Comparison of ENCODE assay signal across 8 mouse cellular contexts in the genomic region with DNA sequence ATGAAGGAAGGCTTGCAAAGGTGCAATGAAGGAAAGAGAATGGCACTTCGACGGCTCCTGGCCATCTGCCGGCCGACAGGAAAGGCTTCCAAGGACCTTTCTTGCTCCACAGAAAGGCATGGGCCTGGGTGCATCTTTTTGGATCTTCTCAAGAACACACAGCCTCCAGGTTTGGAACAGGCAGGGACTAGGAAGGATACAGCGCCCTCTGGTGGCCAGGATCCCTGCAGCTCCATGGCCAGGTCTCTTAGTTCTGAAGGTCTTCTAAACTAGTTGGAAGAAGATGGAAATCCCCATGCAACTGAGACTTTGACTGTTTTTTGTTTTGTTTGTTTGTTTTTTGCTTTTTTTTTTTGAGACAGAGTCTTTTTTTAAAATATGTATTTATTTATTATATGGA. TPM values are rescaled to one million over a fixed set of nuclear protein-coding genes. Genes with fewer than 3 reads are reported as not detected.
DNase-seq lines count a peak whose midpoint lies in the region; ATAC-seq and TF ChIP-seq lines count a peak whose summit lies in the region.

No protein-coding gene starts in this region.

- 3% methylated on average over 5 of the region's 5 CpGs for WGBS in midbrain, embryonic 10.5 days
- 4% methylated on average over 5 of the region's 5 CpGs for WGBS in midbrain, embryonic 16.5 days
- WGBS in kidney, postnatal 0 days: 7% methylated on average over 5 of the region's 5 CpGs
- WGBS in liver, embryonic 13.5 days (ENCODE audit: insufficient replicate concordance): 3% methylated on average over 5 of the region's 5 CpGs

- peaks cover 21% of the 10 kb centered on the region for H3K4me1 ChIP-seq in midbrain, embryonic 10.5 days
- H3K4me1 ChIP-seq in midbrain, embryonic 16.5 days (ENCODE audit: control insufficient read depth, insufficient read depth, low read length): peaks cover 9% of the 10 kb centered on the region
- peaks cover 5% of the 10 kb centered on the region for H3K4me1 ChIP-seq in kidney, postnatal 0 days (replicated peaks; ENCODE audit: insufficient read depth, low read length)
- peaks cover 20% of the 10 kb centered on the region for H3K4me1 ChIP-seq in liver, embryonic 13.5 days (replicated peaks)

- H3K27ac ChIP-seq in midbrain, embryonic 10.5 days (replicated peaks): no peak overlapping the region
- H3K27ac ChIP-seq in midbrain, embryonic 16.5 days (ENCODE audit: low read length): no peak overlapping the region
- no peak overlapping the region for H3K27ac ChIP-seq in kidney, postnatal 0 days
- H3K27ac ChIP-seq in liver, embryonic 13.5 days: no peak overlapping the region

- H3K4me3 ChIP-seq in midbrain, embryonic 10.5 days: no peak overlapping the region
- H3K4me3 ChIP-seq in midbrain, embryonic 16.5 days (ENCODE audit: low read depth, low read length): no peak overlapping the region
- no peak overlapping the region for H3K4me3 ChIP-seq in kidney, postnatal 0 days (replicated peaks; ENCODE audit: low read depth, low read length)
- no peak overlapping the region for H3K4me3 ChIP-seq in liver, embryonic 13.5 days (replicated peaks)

- H3K9ac ChIP-seq in midbrain, embryonic 16.5 days (ENCODE audit: low read depth, low read length): no peak overlapping the region
- no peak overlapping the region for H3K9ac ChIP-seq in kidney, postnatal 0 days (ENCODE audit: low read depth, low read length)
- H3K9ac ChIP-seq in liver, embryonic 13.5 days: no peak overlapping the region

- peak; percentile 95 for TF ChIP-seq CTCF in kidney, postnatal 0 days (IDR thresholded peaks at IDR 0.05; ENCODE audit: low read depth)

- ATAC-seq in midbrain, embryonic 16.5 days: no peak
- ATAC-seq in kidney, postnatal 0 days (replicated peaks; ENCODE audit: low FRiP score, low read depth): no peak
- ATAC-seq in liver, embryonic 13.5 days (ENCODE audit: low read depth): no peak

- H3K4me2 ChIP-seq in midbrain, embryonic 16.5 days (ENCODE audit: low read length): no peak overlapping the region
- H3K4me2 ChIP-seq in kidney, postnatal 0 days (ENCODE audit: low read length): no peak overlapping the region
- H3K4me2 ChIP-seq in liver, embryonic 13.5 days: no peak overlapping the region

- H3K9me3 ChIP-seq in midbrain, embryonic 10.5 days (replicated peaks): no peaks in the 10 kb centered on the region
- H3K9me3 ChIP-seq in midbrain, embryonic 16.5 days (replicated peaks; ENCODE audit: control insufficient read depth, low read length, poor library complexity, severe bottlenecking): no peaks in the 10 kb centered on the region
- no peaks in the 10 kb centered on the region for H3K9me3 ChIP-seq in kidney, postnatal 0 days (replicated peaks; ENCODE audit: low read length)
- H3K9me3 ChIP-seq in liver, embryonic 13.5 days (replicated peaks): no peaks in the 10 kb centered on the region

- peak; percentile 89 for DNase-seq in midbrain, embryonic 10.5 days (ENCODE audit: low spot score)
- peak; percentile 95 for DNase-seq in brain, adult 2 months (ENCODE audit: low read depth, low spot score)
- DNase-seq in fibroblast of lung, adult 2 months (ENCODE audit: low read depth): peak; percentile 63
- peak; percentile 91 for DNase-seq in kidney, postnatal 0 days (ENCODE audit: low spot score)
- peak; percentile 67 for DNase-seq in liver, embryonic 13.5 days
- DNase-seq in right cerebral cortex, adult 18-20 months: peak; percentile 86
- DNase-seq in urinary bladder, adult 2 months (ENCODE audit: low spot score): peak; percentile 83

- no peaks in the 10 kb centered on the region for H3K36me3 ChIP-seq in midbrain, embryonic 10.5 days
- H3K36me3 ChIP-seq in midbrain, embryonic 16.5 days (ENCODE audit: control insufficient read depth, insufficient read depth, low read length): no peaks in the 10 kb centered on the region
- no peaks in the 10 kb centered on the region for H3K36me3 ChIP-seq in kidney, postnatal 0 days (ENCODE audit: insufficient read depth, low read length)
- H3K36me3 ChIP-seq in liver, embryonic 13.5 days: no peaks in the 10 kb centered on the region

- H3K27me3 ChIP-seq in midbrain, embryonic 10.5 days (ENCODE audit: low read depth, poor library complexity, severe bottlenecking): peaks cover 21% of the 10 kb centered on the region
- H3K27me3 ChIP-seq in midbrain, embryonic 16.5 days (ENCODE audit: control insufficient read depth, insufficient read depth, low read depth, low read length): no peaks in the 10 kb centered on the region
- peaks cover 5% of the 10 kb centered on the region; the same call in 1 of the 2 replicates for H3K27me3 ChIP-seq in kidney, postnatal 0 days (ENCODE audit: insufficient read depth, low read length)
- H3K27me3 ChIP-seq in liver, embryonic 13.5 days: peaks cover 20% of the 10 kb centered on the region

RNA-seq across cellular contexts. Expression of gene Pdlim7, which starts 3.5 kb away (rescaled TPM):
- 191 and 195 TPM in 2 replicates for polyA plus RNA-seq in midbrain, embryonic 10.5 days (2016; fragmentation: Nextera tagmentation; extraction: Ambion mirVana)
- polyA plus RNA-seq in midbrain, embryonic 16.5 days (2015; fragmentation: Nextera tagmentation; extraction: Ambion mirVana): 156 and 158 TPM in 2 replicates
- polyA plus RNA-seq in kidney, postnatal 0 days (2015; fragmentation: Nextera tagmentation; extraction: Ambion mirVana): 112 and 124 TPM in 2 replicates
- polyA plus RNA-seq in liver, embryonic 13.5 days (2015; fragmentation: Nextera tagmentation; extraction: Ambion mirVana): 27.5 and 28.8 TPM in 2 replicates
- polyA plus RNA-seq in urinary bladder, adult 2 months (2012; rRNA removed): 382 and 383 TPM in 2 replicates

RNA-seq across cellular contexts. Expression of gene Dok3, which starts 12.1 kb away (rescaled TPM):
- polyA plus RNA-seq in midbrain, embryonic 10.5 days (2016; fragmentation: Nextera tagmentation; extraction: Ambion mirVana): 3.1 and 3.6 TPM in 2 replicates
- polyA plus RNA-seq in midbrain, embryonic 16.5 days (2015; fragmentation: Nextera tagmentation; extraction: Ambion mirVana): 5.1 and 5.6 TPM in 2 replicates
- 1.7 and 1.8 TPM in 2 replicates for polyA plus RNA-seq in kidney, postnatal 0 days (2015; fragmentation: Nextera tagmentation; extraction: Ambion mirVana)
- 3.4 and 3.8 TPM in 2 replicates for polyA plus RNA-seq in liver, embryonic 13.5 days (2015; fragmentation: Nextera tagmentation; extraction: Ambion mirVana)
- polyA plus RNA-seq in urinary bladder, adult 2 months (2012; rRNA removed): 5.1 and 6.9 TPM in 2 replicates

RNA-seq across cellular contexts. Expression of gene Ddx41, which starts 19.5 kb away (rescaled TPM):
- polyA plus RNA-seq in midbrain, embryonic 10.5 days (2016; fragmentation: Nextera tagmentation; extraction: Ambion mirVana): 86.3 and 92.0 TPM in 2 replicates
- polyA plus RNA-seq in midbrain, embryonic 16.5 days (2015; fragmentation: Nextera tagmentation; extraction: Ambion mirVana): 57.0 and 58.1 TPM in 2 replicates
- 60.1 and 60.3 TPM in 2 replicates for polyA plus RNA-seq in kidney, postnatal 0 days (2015; fragmentation: Nextera tagmentation; extraction: Ambion mirVana)
- polyA plus RNA-seq in liver, embryonic 13.5 days (2015; fragmentation: Nextera tagmentation; extraction: Ambion mirVana): 31.7 and 32.8 TPM in 2 replicates
- polyA plus RNA-seq in urinary bladder, adult 2 months (2012; rRNA removed): 45.1 and 51.6 TPM in 2 replicates

RNA-seq across cellular contexts. Expression of gene Dbn1, which starts 29.0 kb away (rescaled TPM):
- 381 and 466 TPM in 2 replicates for polyA plus RNA-seq in midbrain, embryonic 10.5 days (2016; fragmentation: Nextera tagmentation; extraction: Ambion mirVana)
- polyA plus RNA-seq in midbrain, embryonic 16.5 days (2015; fragmentation: Nextera tagmentation; extraction: Ambion mirVana): 617 and 675 TPM in 2 replicates
- polyA plus RNA-seq in kidney, postnatal 0 days (2015; fragmentation: Nextera tagmentation; extraction: Ambion mirVana): 104 and 125 TPM in 2 replicates
- polyA plus RNA-seq in liver, embryonic 13.5 days (2015; fragmentation: Nextera tagmentation; extraction: Ambion mirVana): 11.5 and 12.3 TPM in 2 replicates
- polyA plus RNA-seq in urinary bladder, adult 2 months (2012; rRNA removed): 43.0 and 45.3 TPM in 2 replicates

RNA-seq across cellular contexts. Expression of gene Prr7, which starts 52.9 kb away (rescaled TPM):
- 0.69 and 0.87 TPM in 2 replicates for polyA plus RNA-seq in midbrain, embryonic 10.5 days (2016; fragmentation: Nextera tagmentation; extraction: Ambion mirVana)
- 5.0 and 5.6 TPM in 2 replicates for polyA plus RNA-seq in midbrain, embryonic 16.5 days (2015; fragmentation: Nextera tagmentation; extraction: Ambion mirVana)
- 0.63 and 0.75 TPM in 2 replicates for polyA plus RNA-seq in kidney, postnatal 0 days (2015; fragmentation: Nextera tagmentation; extraction: Ambion mirVana)
- polyA plus RNA-seq in liver, embryonic 13.5 days (2015; fragmentation: Nextera tagmentation; extraction: Ambion mirVana): not detected in 2 replicates
- polyA plus RNA-seq in urinary bladder, adult 2 months (2012; rRNA removed): 3.5 and 3.8 TPM in 2 replicates
